Mouse (Mus musculus) stomach, embryonic 16.5 days (tissue): ENCODE measurements around the gene Sae1. TPM values are rescaled to one million over a fixed set of nuclear protein-coding genes. Genes with fewer than 3 reads are reported as not detected.
"Not testable (repeated sequence)": the region's sequence is repeated elsewhere in the genome, so short reads cannot be mapped to it uniquely, and the experiment has no call there.

Experiments
- ATAC-seq: fragments of 200-750 bp; cut with Nextera tagmentation; 2 replicates; pipeline ENCODE4 v1.8.0; 2017; ENCODE audit warnings: moderate number of reproducible peaks, moderate TSS enrichment; ENCODE audit not compliant: insufficient read depth, low FRiP score
- H3K27ac ChIP-seq: fragments of 300-500 bp; sonication (generic); 2 replicates; pipeline ENCODE4 v1.5.1; 2014; ENCODE audit warnings: low read length
- H3K27me3 ChIP-seq: fragments of 300-500 bp; sonication (generic); 2 replicates; pipeline ENCODE4 v1.6.1; 2014; ENCODE audit warnings: low read length, control low read depth, mixed read lengths; ENCODE audit not compliant: control insufficient read depth, insufficient read depth
- H3K36me3 ChIP-seq: fragments of 300-500 bp; sonication (generic); 2 replicates; pipeline ENCODE4 v1.6.1; 2014; ENCODE audit warnings: low read length; ENCODE audit not compliant: control insufficient read depth, insufficient read depth
- H3K4me1 ChIP-seq: fragments of 300-500 bp; sonication (generic); 2 replicates; pipeline ENCODE4 v1.6.1; 2014; ENCODE audit warnings: low read length, control low read depth, mixed read lengths; ENCODE audit not compliant: control insufficient read depth, insufficient read depth
- H3K4me2 ChIP-seq: fragments of 300-500 bp; sonication (generic); 2 replicates; pipeline ENCODE4 v1.6.1; 2014; ENCODE audit warnings: low read depth, low read length, mixed read lengths
- H3K4me3 ChIP-seq: fragments of 300-500 bp; sonication (generic); replicated peaks from 2 replicates; pipeline ENCODE4 v1.5.1; 2014; ENCODE audit warnings: mild to moderate bottlenecking, low read length
- H3K9ac ChIP-seq: fragments of 300-500 bp; sonication (generic); 2 replicates; pipeline ENCODE4 v1.6.1; 2014; ENCODE audit warnings: low read length
- H3K9me3 ChIP-seq: fragments of 300-500 bp; sonication (generic); replicated peaks from 2 replicates; pipeline ENCODE4 v1.6.1; 2016; ENCODE audit warnings: low read length, control low read depth; ENCODE audit not compliant: control insufficient read depth
- WGBS: fragments of 180-500 bp; shearing (Covaris S2); extraction: QIAGEN DNeasy Blood & Tissue Kit; methylation state at CpG from one replicate; pipeline ENCODE4 v1.1.7; 2014; 5-methylcytosine and 5-hydroxymethylcytosine counted together
- polyA plus RNA-seq: library from polyadenylated mRNA; unstranded; fragments of >200 nt; fragmentation: Nextera tagmentation; extraction: Ambion mirVana; gene quantifications from 2 replicates; pipeline ENCODE4 v1.2.1, GENCODE M21; 2015

Sae1 gene
- polyA plus RNA-seq, 1 experiment from 2014 or later: 256 TPM

DNA sequence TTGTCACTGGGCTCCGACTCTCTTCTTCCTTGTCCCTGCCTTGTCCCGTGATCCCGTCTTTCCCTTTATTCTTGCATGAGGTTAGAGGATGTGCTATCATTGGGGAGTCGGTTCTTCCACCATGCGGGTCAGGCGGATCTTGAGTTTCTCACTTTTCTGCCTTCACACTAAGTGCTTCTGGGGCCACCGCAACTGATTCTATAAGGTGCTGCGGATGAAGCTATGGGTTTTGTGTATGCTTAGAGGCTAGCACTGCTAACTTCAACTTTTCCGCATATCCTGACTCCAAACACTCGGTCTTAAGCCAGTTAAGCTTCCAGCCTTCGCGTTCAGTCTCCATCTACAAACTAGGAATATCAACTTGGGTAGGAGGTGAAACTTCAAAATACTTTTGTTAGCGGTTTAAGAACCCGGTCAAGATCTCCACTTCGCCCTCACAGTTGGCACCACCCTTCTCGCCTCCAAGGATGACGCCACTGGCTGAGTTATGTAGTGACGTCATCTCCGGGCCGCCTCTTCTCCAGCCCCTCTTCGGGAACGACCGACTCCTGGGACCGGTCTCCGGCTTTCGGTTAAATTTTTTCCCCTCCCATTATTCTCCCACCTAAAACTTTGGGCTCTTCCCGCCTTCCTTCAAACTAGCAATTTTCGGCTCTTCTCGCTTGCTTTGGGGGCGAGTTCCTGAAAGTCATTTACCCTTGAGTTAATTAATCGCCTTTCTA is 11.7 kb upstream of the Sae1 start:
- peak overlapping the region; percentile 100 for H3K9ac ChIP-seq
- H3K27ac ChIP-seq: peak overlapping the region; percentile 100
- peak overlapping the region; percentile 95 for H3K4me3 ChIP-seq
- under 1% methylated on average over 31 of the region's 31 CpGs for WGBS
- peak overlapping the region; percentile 84 for H3K4me2 ChIP-seq
- H3K4me1 ChIP-seq: peaks cover 19% of the 10 kb centered on the region
- no peaks in the 10 kb centered on the region for H3K27me3 ChIP-seq
- peak; percentile 81 for ATAC-seq
- no peaks in the 10 kb centered on the region for H3K9me3 ChIP-seq
- H3K36me3 ChIP-seq: no peaks in the 10 kb centered on the region

DNA sequence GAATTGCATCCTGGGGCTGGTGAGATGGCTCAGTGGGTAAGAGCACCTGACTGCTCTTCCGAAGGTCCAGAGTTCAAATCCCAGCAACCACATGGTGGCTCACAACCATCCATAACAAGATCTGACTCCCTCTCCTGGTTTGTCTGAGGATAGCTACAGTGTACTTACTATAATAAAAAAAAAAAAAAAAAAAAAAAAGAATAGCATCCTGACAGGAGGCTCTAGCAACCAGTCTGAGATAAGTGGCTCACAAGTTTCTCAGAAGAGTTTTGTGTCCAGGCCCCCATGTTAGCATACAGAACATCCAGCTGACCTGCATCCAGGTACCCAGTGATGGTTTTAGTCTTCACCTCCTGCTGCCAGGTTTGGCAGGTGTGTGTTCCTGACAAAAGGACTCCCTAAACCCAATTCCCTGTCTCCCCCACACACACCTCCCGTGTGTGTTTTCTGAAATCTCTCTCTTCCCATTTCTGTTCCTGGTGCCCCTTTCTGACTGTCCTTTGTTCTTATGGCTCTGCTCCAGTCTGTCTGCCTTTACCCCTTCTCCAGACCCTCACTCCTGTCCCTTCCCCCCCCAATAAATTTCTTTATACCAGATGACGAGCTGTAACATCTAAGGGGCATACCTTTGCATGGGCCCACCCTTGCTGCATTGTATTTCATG is 10.9 kb upstream of the Sae1 start:
- peak overlapping the region; percentile 100 for H3K27ac ChIP-seq
- H3K9ac ChIP-seq: peak overlapping the region; percentile 100
- no peak for ATAC-seq
- WGBS: 42% methylated on average over 3 of the region's 3 CpGs
- H3K4me1 ChIP-seq: peaks cover 15% of the 10 kb centered on the region
- no peaks in the 10 kb centered on the region for H3K9me3 ChIP-seq
- H3K36me3 ChIP-seq: no peaks in the 10 kb centered on the region
- H3K4me3 ChIP-seq: peak overlapping the region; percentile 95
- H3K27me3 ChIP-seq: no peaks in the 10 kb centered on the region
- peak overlapping the region; percentile 84 for H3K4me2 ChIP-seq

DNA sequence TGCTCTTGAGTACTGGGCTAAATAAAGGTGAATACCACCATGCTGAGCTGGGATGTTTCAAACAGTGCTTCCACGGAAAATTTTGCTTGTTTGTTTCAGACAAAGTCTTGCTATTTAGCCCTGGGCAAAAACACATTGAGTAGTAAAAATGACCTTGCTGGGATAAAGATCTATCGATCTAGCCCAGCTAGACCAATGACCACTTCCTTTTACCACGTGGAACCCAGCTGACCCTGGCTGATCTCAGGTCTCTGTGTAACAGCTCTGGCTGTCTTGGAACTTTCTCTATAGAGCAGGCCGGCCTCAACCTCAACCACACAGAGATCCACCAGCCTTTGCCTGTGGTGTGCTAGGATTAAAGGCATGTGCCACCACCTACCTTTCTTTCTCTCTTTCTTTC is 9.9 kb upstream of the Sae1 start:
- no peak overlapping the region for H3K4me2 ChIP-seq
- H3K4me1 ChIP-seq: peaks cover 8% of the 10 kb centered on the region
- H3K36me3 ChIP-seq: no peaks in the 10 kb centered on the region
- WGBS: 76% methylated on average over 4 of the region's 4 CpGs
- H3K27me3 ChIP-seq: no peaks in the 10 kb centered on the region
- H3K4me3 ChIP-seq: no peak overlapping the region
- H3K27ac ChIP-seq: no peak overlapping the region
- H3K9ac ChIP-seq: no peak overlapping the region
- no peak for ATAC-seq
- no peaks in the 10 kb centered on the region for H3K9me3 ChIP-seq

DNA sequence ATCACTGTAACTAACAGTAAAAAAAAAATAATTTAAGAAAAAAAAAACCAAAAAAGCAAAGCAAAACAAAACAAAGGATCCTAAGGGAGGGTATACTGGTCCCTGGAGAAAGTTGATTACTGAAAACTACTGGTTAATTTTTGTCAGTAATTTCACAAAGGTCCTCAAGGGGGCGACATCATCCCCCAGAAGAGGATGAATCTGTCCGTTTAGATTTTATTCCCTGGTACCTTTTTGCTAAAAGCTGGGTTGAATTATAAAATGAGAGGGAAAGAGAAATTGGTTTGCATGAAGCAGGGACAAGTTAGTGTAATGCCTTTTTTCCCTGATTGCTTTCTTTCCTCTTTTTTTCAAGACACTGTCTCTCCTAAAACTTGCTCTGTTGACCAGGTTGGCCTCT is 8.3 kb upstream of the Sae1 start:
- WGBS: 0% methylated on average over 2 of the region's 2 CpGs
- H3K4me1 ChIP-seq: peaks cover 8% of the 10 kb centered on the region
- no peak overlapping the region for H3K4me3 ChIP-seq
- no peaks in the 10 kb centered on the region for H3K36me3 ChIP-seq
- ATAC-seq: no peak
- H3K27ac ChIP-seq: no peak overlapping the region
- no peaks in the 10 kb centered on the region for H3K27me3 ChIP-seq
- H3K9me3 ChIP-seq: no peaks in the 10 kb centered on the region
- no peak overlapping the region for H3K4me2 ChIP-seq
- H3K9ac ChIP-seq: no peak overlapping the region

DNA sequence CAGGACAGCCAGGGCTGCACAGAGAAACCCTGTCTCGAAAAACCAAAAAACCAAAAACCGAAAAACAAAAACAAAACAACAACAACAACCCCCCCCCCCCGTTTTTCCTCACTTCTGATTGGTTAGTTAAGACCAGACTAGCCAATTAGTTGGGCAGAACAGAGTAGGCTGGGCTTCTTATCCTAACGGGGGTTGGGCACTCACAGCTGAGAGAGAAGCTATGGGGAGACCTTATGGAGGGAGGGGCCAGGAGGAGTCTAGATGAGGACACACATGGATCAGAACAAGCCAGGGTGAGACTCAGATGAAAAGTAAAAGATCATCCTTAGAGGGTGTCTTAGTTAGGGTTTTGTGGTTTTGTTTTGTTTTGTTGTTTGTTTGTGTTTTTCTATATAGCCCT is 5.3 kb upstream of the Sae1 start:
- WGBS: 45% methylated on average over 4 of the region's 4 CpGs
- peaks cover 3% of the 10 kb centered on the region; the same call in 1 of the 2 replicates for H3K4me1 ChIP-seq
- no peak overlapping the region for H3K9ac ChIP-seq
- no peaks in the 10 kb centered on the region for H3K9me3 ChIP-seq
- no peaks in the 10 kb centered on the region for H3K36me3 ChIP-seq
- no peak overlapping the region for H3K4me2 ChIP-seq
- H3K4me3 ChIP-seq: no peak overlapping the region
- no peak for ATAC-seq
- H3K27me3 ChIP-seq: no peaks in the 10 kb centered on the region
- H3K27ac ChIP-seq: no peak overlapping the region

GRCm38 (mm10) chr7:16389942-16390341 is 2.3 kb upstream of the Sae1 start:
- 71% methylated on average over 2 of the region's 2 CpGs for WGBS

GRCm38 (mm10) chr7:16376505-16376904 is 11.1 kb downstream of the Sae1 start:
- Histone ChIP-seq H3K9ac (no peak overlapping the region), H3K27me3 (no peaks in the 10 kb centered on the region), H3K4me3 (no peak overlapping the region), H3K27ac (no peak overlapping the region), H3K9me3 (no peaks in the 10 kb centered on the region), H3K4me2 (no peak overlapping the region), H3K36me3 (0 out of 2 replicates have a peak, but pooled peaks cover 21% of the 10 kb centered on the region), H3K4me1 (no peaks in the 10 kb centered on the region)
- 80% methylated on average over 1 of the region's 1 CpGs for WGBS
- no peak for ATAC-seq

More at GRCm38 (mm10) chr7:16389942-16390341, 2.3 kb upstream of the Sae1 start:
- H3K9ac ChIP-seq, ATAC-seq, H3K36me3 ChIP-seq, H3K27me3 ChIP-seq, H3K27ac ChIP-seq, H3K4me3 ChIP-seq, H3K9me3 ChIP-seq, H3K4me2 ChIP-seq: not testable (repeated sequence)
- H3K4me1 ChIP-seq: peaks cover 18% of the 10 kb centered on the region

GRCm38 (mm10) chr7:16374989-16375388 is 12.6 kb downstream of the Sae1 start:
- WGBS: 73% methylated on average over 5 of the region's 5 CpGs
- Histone ChIP-seq H3K9me3 (no peaks in the 10 kb centered on the region), H3K4me2 (no peak overlapping the region), H3K4me1 (no peaks in the 10 kb centered on the region), H3K36me3 (0 out of 2 replicates have a peak, but pooled peaks cover 21% of the 10 kb centered on the region), H3K27ac (no peak overlapping the region), H3K27me3 (no peaks in the 10 kb centered on the region), H3K9ac (no peak overlapping the region), H3K4me3 (no peak overlapping the region)
- no peak for ATAC-seq

GRCm38 (mm10) chr7:16373719-16374118 is 13.9 kb downstream of the Sae1 start:
- H3K27ac ChIP-seq: no peak overlapping the region
- H3K9me3 ChIP-seq: no peaks in the 10 kb centered on the region
- H3K4me2 ChIP-seq: no peak overlapping the region
- WGBS: 38% methylated on average over 2 of the region's 2 CpGs
- 0 out of 2 replicates have a peak, but pooled peaks cover 3% of the 10 kb centered on the region for H3K4me1 ChIP-seq
- H3K36me3 ChIP-seq: 0 out of 2 replicates have a peak, but pooled peaks cover 21% of the 10 kb centered on the region
- H3K9ac ChIP-seq: no peak overlapping the region
- H3K27me3 ChIP-seq: no peaks in the 10 kb centered on the region
- H3K4me3 ChIP-seq: no peak overlapping the region
- ATAC-seq: peak; percentile 44; the same call in 1 of the 2 replicates
